Mouse (Mus musculus) myocyte (in vitro differentiated cells): ENCODE results near the gene Hnrnpa1. TPM values are rescaled to one million over a fixed set of nuclear protein-coding genes. Genes with fewer than 3 reads are reported as not detected.

ENCODE experiments used
- H3K27me3 ChIP-seq: one replicate; pipeline ENCODE4 v1.6.1; 2011; ENCODE audit not compliant: control insufficient read depth, insufficient read depth, insufficient read length
- H3K36me3 ChIP-seq: one replicate; pipeline ENCODE4 v1.6.1; 2011; ENCODE audit not compliant: control insufficient read depth, insufficient read depth
- H3K4me2 ChIP-seq: one replicate; pipeline ENCODE4 v1.6.1; 2011; ENCODE audit warnings: low read depth, control low read depth
- H3K4me3 ChIP-seq: one replicate; pipeline ENCODE4 v1.5.1; 2011; ENCODE audit warnings: mild to moderate bottlenecking, control low read depth, moderate library complexity
- H3K79me2 ChIP-seq: one replicate; pipeline ENCODE4 v1.6.1; 2011; ENCODE audit not compliant: control insufficient read depth, insufficient read depth
- H3ac ChIP-seq: one replicate; pipeline ENCODE4 v1.6.1; 2011; ENCODE audit not compliant: control insufficient read depth, insufficient read length
- CEBPB ChIP-seq: IDR thresholded peaks from 2 replicates; pipeline ENCODE4 v1.6.1; 2011; ENCODE audit warnings: mild to moderate bottlenecking, moderate library complexity; ENCODE audit not compliant: poor library complexity, insufficient read depth, severe bottlenecking
- E2F4 ChIP-seq: IDR thresholded peaks from one replicate; pipeline ENCODE4 v1.6.1; 2011; ENCODE audit warnings: mild to moderate bottlenecking, control low read depth, moderate library complexity; ENCODE audit not compliant: insufficient read depth
- MAX ChIP-seq: IDR thresholded peaks from one replicate; pipeline ENCODE4 v1.6.1; 2011; ENCODE audit warnings: low read depth, mild to moderate bottlenecking, control low read depth
- MYOD1 ChIP-seq, 3 experiments: IDR thresholded peaks; one replicate each; pipeline ENCODE4 v1.6.1; 2011; ENCODE audit warnings: control low read depth in 2 of 3, low read depth in 2 of 3, mild to moderate bottlenecking in 2 of 3, moderate library complexity in 1 of 3; ENCODE audit not compliant: insufficient read length in 2 of 3, control insufficient read depth in 1 of 3
- MYOG ChIP-seq, 3 experiments: IDR thresholded peaks; one replicate each; pipeline ENCODE4 v1.6.1; 2011; ENCODE audit warnings: control low read depth in 2 of 3, low read depth in 2 of 3, mild to moderate bottlenecking in 2 of 3; ENCODE audit not compliant: insufficient read length in 2 of 3, control insufficient read depth in 1 of 3, insufficient read depth in 1 of 3
- POLR2A ChIP-seq: IDR thresholded peaks from one replicate; pipeline ENCODE4 v1.6.1; 2011; ENCODE audit warnings: low read depth, mild to moderate bottlenecking, control low read depth, moderate library complexity; ENCODE audit not compliant: insufficient read length
- POLR2AphosphoS2 ChIP-seq: IDR thresholded peaks from one replicate; pipeline ENCODE4 v1.6.1; 2011; ENCODE audit warnings: low read depth, control low read depth; ENCODE audit not compliant: insufficient read length
- REST ChIP-seq: IDR thresholded peaks from one replicate; pipeline ENCODE4 v1.6.1; 2011; ENCODE audit warnings: mild to moderate bottlenecking, control low read depth, moderate library complexity; ENCODE audit not compliant: insufficient read depth, insufficient read length
- SRF ChIP-seq: IDR thresholded peaks from one replicate; pipeline ENCODE4 v1.6.1; 2011; ENCODE audit warnings: low read depth; ENCODE audit not compliant: control insufficient read depth, insufficient read length
- TCF12 ChIP-seq: IDR thresholded peaks from one replicate; pipeline ENCODE4 v1.6.1; 2011; ENCODE audit warnings: mild to moderate bottlenecking, control low read depth; ENCODE audit not compliant: poor library complexity, insufficient read depth, severe bottlenecking
- TCF3 ChIP-seq: IDR thresholded peaks from one replicate; pipeline ENCODE4 v1.6.1; 2011; ENCODE audit warnings: low read depth, control low read depth; ENCODE audit not compliant: insufficient read length
- USF1 ChIP-seq: IDR thresholded peaks from one replicate; pipeline ENCODE4 v1.6.1; 2011; ENCODE audit warnings: low read depth, mild to moderate bottlenecking, control low read depth, moderate library complexity
- polyA plus RNA-seq: library from polyadenylated mRNA; unstranded; fragments of >200 nt; fragmentation: generic; extraction: Trizol; gene quantifications from one replicate; pipeline ENCODE4 v1.2.1, GENCODE M21; 2012; ENCODE audit warnings: missing spikeins

The Hnrnpa1 gene
- polyA plus RNA-seq = 285 TPM

GRCm38 (mm10) chr15:103240160-103241028 is at the start of gene Hnrnpa1:
Hnrnpa1 (plus strand) TSS chr15:103240432.
- Histone ChIP-seq H3K27me3 (no peaks in the 10 kb centered on the region), H3K36me3 (peaks cover 45% of the 10 kb centered on the region), H3K4me2 (peak within 1 kb of the TSS; percentile 89), H3ac (peak within 1 kb of the TSS; percentile 30), H3K4me3 (peak within 1 kb of the TSS; percentile 95), H3K79me2 (peaks cover 84% of the 10 kb centered on the region)
- TF ChIP-seq REST = peak; percentile 24
- TF ChIP-seq POLR2AphosphoS2 = peak; percentile 98
- peak; percentile 94 for TF ChIP-seq MAX
- TF ChIP-seq TCF12 = no peak
- peak; percentile 18 for TF ChIP-seq SRF
- peak; percentile 95 for TF ChIP-seq POLR2A
- TF ChIP-seq TCF3 = no peak
- no peak for TF ChIP-seq MYOD1 (IDR thresholded peaks at IDR 0.05; ENCODE audit: control insufficient read depth in 1 of 3, insufficient read length in 2 of 3, low read depth in 2 of 3)
- TF ChIP-seq CEBPB = peak; percentile 14; the same call in 1 of the 2 replicates
- peak; percentile 90 for TF ChIP-seq USF1
- TF ChIP-seq MYOG (IDR thresholded peaks at IDR 0.05; ENCODE audit: control insufficient read depth in 1 of 3, insufficient read depth in 1 of 3, insufficient read length in 2 of 3, low read depth in 2 of 3) = no peak
- peak; percentile 14 for TF ChIP-seq E2F4

- no peak overlapping the region for H3K4me2 ChIP-seq
These were observed 49.4 kb upstream of the Hnrnpa1 start for GRCm38 (mm10) chr15:103190531-103191462.

GRCm38 (mm10) chr15:103193606-103194005 is 46.6 kb upstream of the Hnrnpa1 start:
- Histone ChIP-seq H3K36me3 (peaks cover 81% of the 10 kb centered on the region), H3K4me2 (no peak overlapping the region), H3K27me3 (no peaks in the 10 kb centered on the region), H3K79me2 (peaks cover 5% of the 10 kb centered on the region), H3K4me3 (no peak overlapping the region), H3ac (no peak overlapping the region)
- TF ChIP-seq CEBPB (no peak), MYOG (IDR thresholded peaks at IDR 0.05; ENCODE audit: control insufficient read depth in 1 of 3, insufficient read depth in 1 of 3, insufficient read length in 2 of 3, low read depth in 2 of 3) (no peak), REST (no peak), E2F4 (no peak)

More at GRCm38 (mm10) chr15:103190531-103191462, 49.4 kb upstream of the Hnrnpa1 start:
- Histone ChIP-seq H3K4me3 (no peak overlapping the region), H3K79me2 (no peaks in the 10 kb centered on the region), H3K27me3 (no peaks in the 10 kb centered on the region), H3K36me3 (peaks cover 53% of the 10 kb centered on the region), H3ac (no peak overlapping the region)
- no peak for TF ChIP-seq CEBPB
- no peak for TF ChIP-seq TCF3
- TF ChIP-seq REST = no peak
- TF ChIP-seq MYOD1 (IDR thresholded peaks at IDR 0.05; ENCODE audit: control insufficient read depth in 1 of 3, insufficient read length in 2 of 3, low read depth in 2 of 3) = no peak
- no peak for TF ChIP-seq POLR2AphosphoS2
- TF ChIP-seq TCF12 = no peak
- no peak for TF ChIP-seq MYOG (IDR thresholded peaks at IDR 0.05; ENCODE audit: control insufficient read depth in 1 of 3, insufficient read depth in 1 of 3, insufficient read length in 2 of 3, low read depth in 2 of 3)
- TF ChIP-seq POLR2A = no peak
- TF ChIP-seq E2F4 = no peak
- no peak for TF ChIP-seq SRF
- no peak for TF ChIP-seq MAX
- no peak for TF ChIP-seq USF1

GRCm38 (mm10) chr15:103196835-103197234 is 43.4 kb upstream of the Hnrnpa1 start:
- no peak overlapping the region for H3ac ChIP-seq
- no peak overlapping the region for H3K4me2 ChIP-seq
- TF ChIP-seq CEBPB (no peak), TCF3 (no peak), MYOG (IDR thresholded peaks at IDR 0.05; ENCODE audit: control insufficient read depth in 1 of 3, insufficient read depth in 1 of 3, insufficient read length in 2 of 3, low read depth in 2 of 3) (no peak), USF1 (no peak), E2F4 (no peak), POLR2AphosphoS2 (no peak), REST (no peak), POLR2A (no peak), SRF (no peak), MYOD1 (IDR thresholded peaks at IDR 0.05; ENCODE audit: control insufficient read depth in 1 of 3, insufficient read length in 2 of 3, low read depth in 2 of 3) (no peak), TCF12 (no peak), MAX (no peak)
- H3K79me2 ChIP-seq = peaks cover 18% of the 10 kb centered on the region
- H3K36me3 ChIP-seq = peaks cover 96% of the 10 kb centered on the region
- no peaks in the 10 kb centered on the region for H3K27me3 ChIP-seq
- H3K4me3 ChIP-seq = no peak overlapping the region
